Mouse (Mus musculus) forebrain, embryonic 15.5 days (tissue): ENCODE results near the gene Asrgl1. TPM values are rescaled to one million over a fixed set of nuclear protein-coding genes. Genes with fewer than 3 reads are reported as not detected.

Source experiments
- ATAC-seq: fragments of 200-750 bp; cut with Nextera tagmentation; replicated peaks from 2 replicates; pipeline ENCODE4 v1.8.0; 2017; ENCODE audit warnings: mild to moderate bottlenecking, moderate TSS enrichment, moderate library complexity
- H3K27ac ChIP-seq: fragments of 300-500 bp; sonication (generic); replicated peaks from 2 replicates; pipeline ENCODE4 v1.5.1; 2015; ENCODE audit warnings: mild to moderate bottlenecking, inconsistent platforms
- H3K27me3 ChIP-seq: fragments of 300-500 bp; sonication (generic); 2 replicates; pipeline ENCODE4 v1.6.1; 2015; ENCODE audit warnings: inconsistent platforms
- H3K36me3 ChIP-seq: fragments of 300-500 bp; sonication (generic); 2 replicates; pipeline ENCODE4 v1.6.1; 2015; ENCODE audit warnings: mild to moderate bottlenecking, inconsistent platforms
- H3K4me1 ChIP-seq: fragments of 300-500 bp; sonication (generic); 2 replicates; pipeline ENCODE4 v1.6.1; 2015; ENCODE audit warnings: inconsistent platforms
- H3K4me2 ChIP-seq: fragments of 300-500 bp; sonication (generic); replicated peaks from 2 replicates; pipeline ENCODE4 v1.6.1; 2015; ENCODE audit warnings: mild to moderate bottlenecking, inconsistent platforms
- H3K4me3 ChIP-seq: fragments of 300-500 bp; sonication (generic); 2 replicates; pipeline ENCODE4 v1.5.1; 2015; ENCODE audit warnings: mild to moderate bottlenecking, inconsistent platforms
- H3K9ac ChIP-seq: fragments of 300-500 bp; sonication (generic); replicated peaks from 2 replicates; pipeline ENCODE4 v1.6.1; 2015; ENCODE audit warnings: mild to moderate bottlenecking, inconsistent platforms
- H3K9me3 ChIP-seq: fragments of 300-500 bp; sonication (generic); 2 replicates; pipeline ENCODE4 v1.6.1; 2016; ENCODE audit warnings: inconsistent platforms
- WGBS: fragments of 180-500 bp; shearing (Covaris S2); methylation state at CpG from one replicate; pipeline ENCODE4 v1.1.7; 2015; ENCODE audit warnings: mixed read lengths; 5-methylcytosine and 5-hydroxymethylcytosine counted together
- polyA plus RNA-seq: library from polyadenylated mRNA; unstranded; fragments of >200 nt; fragmentation: Nextera tagmentation; extraction: Ambion mirVana; gene quantifications from 2 replicates; pipeline ENCODE4 v1.2.1, GENCODE M21; 2015

Asrgl1 gene
- polyA plus RNA-seq, 1 experiment from 2014 or later: 33.5 TPM

GRCm38 (mm10) chr19:9065621-9066561 is 69.5 kb downstream of the Asrgl1 start:
- Histone ChIP-seq H3K36me3 (no peaks in the 10 kb centered on the region), H3K9me3 (no peaks in the 10 kb centered on the region), H3K27ac (peak overlapping the region; percentile 68), H3K27me3 (no peaks in the 10 kb centered on the region), H3K4me1 (peaks cover 23% of the 10 kb centered on the region), H3K4me3 (no peak overlapping the region), H3K9ac (no peak overlapping the region), H3K4me2 (no peak overlapping the region)
- ATAC-seq: peak; percentile 90
- 60% methylated on average over 9 of the region's 9 CpGs for WGBS

GRCm38 (mm10) chr19:9063831-9064230 is 71.6 kb downstream of the Asrgl1 start:
- H3K27ac ChIP-seq: no peak overlapping the region
- no peaks in the 10 kb centered on the region for H3K36me3 ChIP-seq
- WGBS: 90% methylated on average over 3 of the region's 3 CpGs
- no peak overlapping the region for H3K4me3 ChIP-seq
- ATAC-seq: no peak
- H3K4me2 ChIP-seq: no peak overlapping the region
- peaks cover 14% of the 10 kb centered on the region for H3K4me1 ChIP-seq
- no peaks in the 10 kb centered on the region for H3K9me3 ChIP-seq
- H3K27me3 ChIP-seq: no peaks in the 10 kb centered on the region
- H3K9ac ChIP-seq: no peak overlapping the region

GRCm38 (mm10) chr19:9062822-9063221 is 72.6 kb downstream of the Asrgl1 start:
- Histone ChIP-seq H3K9me3 (no peaks in the 10 kb centered on the region), H3K9ac (no peak overlapping the region), H3K27me3 (no peaks in the 10 kb centered on the region), H3K36me3 (no peaks in the 10 kb centered on the region), H3K27ac (no peak overlapping the region), H3K4me3 (no peak overlapping the region), H3K4me1 (peaks cover 14% of the 10 kb centered on the region), H3K4me2 (no peak overlapping the region)
- 87% methylated on average over 2 of the region's 2 CpGs for WGBS
- no peak for ATAC-seq

GRCm38 (mm10) chr19:9061221-9061893 is 74.1 kb downstream of the Asrgl1 start:
- no peak overlapping the region for H3K4me3 ChIP-seq
- H3K27me3 ChIP-seq: no peaks in the 10 kb centered on the region
- H3K36me3 ChIP-seq: no peaks in the 10 kb centered on the region
- no peak overlapping the region for H3K27ac ChIP-seq
- H3K9me3 ChIP-seq: no peaks in the 10 kb centered on the region
- H3K4me2 ChIP-seq: no peak overlapping the region
- H3K9ac ChIP-seq: no peak overlapping the region
- no peak for ATAC-seq
- H3K4me1 ChIP-seq: peaks cover 9% of the 10 kb centered on the region
- 91% methylated on average over 8 of the region's 8 CpGs for WGBS

- Histone ChIP-seq H3K4me3 (no peak overlapping the region), H3K4me1 (no peaks in the 10 kb centered on the region), H3K9me3 (no peaks in the 10 kb centered on the region), H3K9ac (no peak overlapping the region), H3K4me2 (no peak overlapping the region), H3K27me3 (no peaks in the 10 kb centered on the region), H3K36me3 (no peaks in the 10 kb centered on the region), H3K27ac (no peak overlapping the region)
- WGBS: 68% methylated on average over 4 of the region's 4 CpGs
- ATAC-seq: no peak
Observed at GRCm38 (mm10) chr19:9060103-9060502, 75.3 kb downstream of the Asrgl1 start.

Other genes starting within 250 kb of the Asrgl1 start
- gene 1810009A15Rik, start 246.8 kb downstream of the Asrgl1 start, polyA plus RNA-seq: 53.9 and 55.0 TPM in 2 replicates
- 0.25 TPM in 1 of 2 replicates, not detected in the other for gene Gm49416, start 246.7 kb downstream of the Asrgl1 start, polyA plus RNA-seq
- 42.0 and 43.7 TPM in 2 replicates for gene Ints5, start 242.6 kb downstream of the Asrgl1 start, polyA plus RNA-seq
- 88.1 and 89.6 TPM in 2 replicates for gene Ganab, start 237.6 kb downstream of the Asrgl1 start, polyA plus RNA-seq
- gene B3gat3, start 215.3 kb downstream of the Asrgl1 start, polyA plus RNA-seq: 78.9 and 81.0 TPM in 2 replicates
- 0.87 and 1.5 TPM in 2 replicates for gene Rom1, start 206.3 kb downstream of the Asrgl1 start, polyA plus RNA-seq
- 10.4 and 11.7 TPM in 2 replicates for gene Eml3, start 206.1 kb downstream of the Asrgl1 start, polyA plus RNA-seq
- gene Mta2, start 193.8 kb downstream of the Asrgl1 start, polyA plus RNA-seq: 171 and 175 TPM in 2 replicates
- gene Tut1, start 181.8 kb downstream of the Asrgl1 start, polyA plus RNA-seq: 34.1 and 34.7 TPM in 2 replicates
- gene Eef1g, start 168.6 kb downstream of the Asrgl1 start, polyA plus RNA-seq: 336 and 348 TPM in 2 replicates
- 2.6 and 3.7 TPM in 2 replicates for gene Ahnak, start 146.4 kb downstream of the Asrgl1 start, polyA plus RNA-seq
- not detected in 2 replicates for gene Scgb1a1, start 47.7 kb downstream of the Asrgl1 start, polyA plus RNA-seq